Mouse (Mus musculus) lung, postnatal 14 days (tissue): ENCODE data around the gene Il10.
A peak's percentile ranks its signal among the peaks of the same experiment; 100 is the strongest.

ENCODE experiments used
- DNase-seq: peaks from one replicate; pipeline ENCODE4 v3.0.0; 2021

Il10 gene

GRCm38 (mm10) chr1:131019492-131020098 lies at the start of gene Il10:
Gene Il10, plus strand, starts transcription at chr1:131019845.
- DNase-seq, result no peak

GRCm38 (mm10) chr1:130979455-130979854 lies 40.2 kb upstream of the Il10 start:
- DNase-seq, result peak; percentile 57

GRCm38 (mm10) chr1:130984441-130984840 lies 35.2 kb upstream of the Il10 start:
- DNase-seq, result no peak

GRCm38 (mm10) chr1:130987001-130987400 lies 32.6 kb upstream of the Il10 start:
- no peak for DNase-seq

GRCm38 (mm10) chr1:130987418-130987817 lies 32.2 kb upstream of the Il10 start:
- no peak for DNase-seq

- no peak for DNase-seq
Measured at GRCm38 (mm10) chr1:130989331-130989730, 30.3 kb upstream of the Il10 start.

GRCm38 (mm10) chr1:130990448-130990847 lies 29.2 kb upstream of the Il10 start:
- no peak for DNase-seq

GRCm38 (mm10) chr1:130993574-130994154 lies 26.0 kb upstream of the Il10 start:
- no peak for DNase-seq

GRCm38 (mm10) chr1:130995515-130995914 lies 24.1 kb upstream of the Il10 start:
- no peak for DNase-seq

- no peak for DNase-seq
Measured at GRCm38 (mm10) chr1:130996356-130996755, 23.3 kb upstream of the Il10 start.

GRCm38 (mm10) chr1:130997441-130997840 lies 22.2 kb upstream of the Il10 start:
- no peak for DNase-seq

- DNase-seq, result no peak
Measured at GRCm38 (mm10) chr1:130998321-130998720, 21.3 kb upstream of the Il10 start.

GRCm38 (mm10) chr1:130999708-131000107 lies 19.9 kb upstream of the Il10 start:
- DNase-seq, result no peak

GRCm38 (mm10) chr1:131000296-131000695 lies 19.3 kb upstream of the Il10 start:
- no peak for DNase-seq

GRCm38 (mm10) chr1:131002561-131002960 lies 17.1 kb upstream of the Il10 start:
- no peak for DNase-seq

- no peak for DNase-seq
Measured at GRCm38 (mm10) chr1:131003037-131003922, 16.4 kb upstream of the Il10 start.

- no peak for DNase-seq
Measured at GRCm38 (mm10) chr1:131006069-131006468, 13.6 kb upstream of the Il10 start.

GRCm38 (mm10) chr1:131010201-131011153 lies 9.2 kb upstream of the Il10 start:
- DNase-seq, result no peak

GRCm38 (mm10) chr1:131012494-131012893 lies 7.2 kb upstream of the Il10 start:
- DNase-seq, result no peak

GRCm38 (mm10) chr1:131013926-131014325 lies 5.7 kb upstream of the Il10 start:
- no peak for DNase-seq

GRCm38 (mm10) chr1:131015281-131015680 lies 4.4 kb upstream of the Il10 start:
- DNase-seq, result no peak

GRCm38 (mm10) chr1:131015879-131016278 lies 3.8 kb upstream of the Il10 start:
- no peak for DNase-seq
